Mouse (Mus musculus) limb, embryonic 14.5 days (tissue): ENCODE results near the gene Gnat1. TPM values are rescaled to one million over a fixed set of nuclear protein-coding genes. Genes with fewer than 3 reads are reported as not detected.

ENCODE experiments used
- ATAC-seq: fragments of 200-750 bp; cut with Nextera tagmentation; 2 replicates; pipeline ENCODE4 v1.8.0; 2017; ENCODE audit warnings: low read depth, moderate number of reproducible peaks, moderate TSS enrichment; ENCODE audit not compliant: low FRiP score
- DNase-seq: peaks from one replicate; pipeline ENCODE4 v3.0.0-alpha.2; 2015; ENCODE audit warnings: low spot score
- H3K27ac ChIP-seq: fragments of 300-500 bp; sonication (generic); replicated peaks from 2 replicates; pipeline ENCODE4 v1.5.1; 2014; ENCODE audit warnings: low read depth, mild to moderate bottlenecking, low read length, moderate library complexity, mixed read lengths
- H3K27me3 ChIP-seq: fragments of 300-500 bp; sonication (generic); 2 replicates; pipeline ENCODE4 v1.6.1; 2014; ENCODE audit warnings: low read length, mixed read lengths; ENCODE audit not compliant: control insufficient read depth, insufficient read depth
- H3K36me3 ChIP-seq: fragments of 300-500 bp; sonication (generic); 2 replicates; pipeline ENCODE4 v1.6.1; 2014; ENCODE audit warnings: mild to moderate bottlenecking, low read length, moderate library complexity, mixed read lengths; ENCODE audit not compliant: control insufficient read depth, insufficient read depth
- H3K4me1 ChIP-seq: fragments of 300-500 bp; sonication (generic); 2 replicates; pipeline ENCODE4 v1.6.1; 2014; ENCODE audit warnings: antibody characterized with exemption, low read length, mixed read lengths; ENCODE audit not compliant: control insufficient read depth, insufficient read depth
- H3K4me2 ChIP-seq: fragments of 300-500 bp; sonication (generic); replicated peaks from 2 replicates; pipeline ENCODE4 v1.6.1; 2014; ENCODE audit warnings: low read depth, mild to moderate bottlenecking, low read length, moderate library complexity; ENCODE audit not compliant: severe bottlenecking
- H3K4me3 ChIP-seq: fragments of 300-500 bp; sonication (generic); replicated peaks from 2 replicates; pipeline ENCODE4 v1.5.1; 2014; ENCODE audit warnings: low read length
- H3K9ac ChIP-seq: fragments of 300-500 bp; sonication (generic); 2 replicates; pipeline ENCODE4 v1.6.1; 2014; ENCODE audit warnings: mild to moderate bottlenecking, low read depth, low read length, moderate library complexity; ENCODE audit not compliant: severe bottlenecking
- H3K9me3 ChIP-seq: fragments of 300-500 bp; sonication (generic); 2 replicates; pipeline ENCODE4 v1.6.1; 2016; ENCODE audit warnings: low read length; ENCODE audit not compliant: control insufficient read depth
- POLR2A ChIP-seq: fragments of 200-500 bp; IDR thresholded peaks from 2 replicates; pipeline ENCODE4 v1.8.0; 2012; ENCODE audit warnings: inconsistent platforms, mild to moderate bottlenecking, moderate library complexity, borderline replicate concordance; ENCODE audit not compliant: insufficient read depth, insufficient read length; ENCODE audit errors: extremely low read depth
- WGBS: fragments of 180-500 bp; shearing (Covaris S2); extraction: QIAGEN DNeasy Blood & Tissue Kit; methylation state at CpG from one replicate; pipeline ENCODE4 v1.1.7; 2014; 5-methylcytosine and 5-hydroxymethylcytosine counted together
- polyA plus RNA-seq, 2 experiments: library from polyadenylated mRNA; depleted of rRNA in 1 of 2; stranded (reverse) in 1 of 2; unstranded in 1 of 2; fragments of >200 nt; fragmentation: Nextera tagmentation in 1 of 2; extraction: Ambion mirVana in 1 of 2; gene quantifications; 2 replicates each; pipeline versions ENCODE4 v1.2.1 to v1.2.3; 2012 to 2014

Gnat1 gene
- polyA plus RNA-seq, 2 experiments = 0.28 to 0.55 TPM

GRCm38 (mm10) chr9:107665308-107665707 is 14.2 kb downstream of the Gnat1 start:
- peaks cover 4% of the 10 kb centered on the region; the same call in 1 of the 2 replicates for H3K27me3 ChIP-seq

DNA sequence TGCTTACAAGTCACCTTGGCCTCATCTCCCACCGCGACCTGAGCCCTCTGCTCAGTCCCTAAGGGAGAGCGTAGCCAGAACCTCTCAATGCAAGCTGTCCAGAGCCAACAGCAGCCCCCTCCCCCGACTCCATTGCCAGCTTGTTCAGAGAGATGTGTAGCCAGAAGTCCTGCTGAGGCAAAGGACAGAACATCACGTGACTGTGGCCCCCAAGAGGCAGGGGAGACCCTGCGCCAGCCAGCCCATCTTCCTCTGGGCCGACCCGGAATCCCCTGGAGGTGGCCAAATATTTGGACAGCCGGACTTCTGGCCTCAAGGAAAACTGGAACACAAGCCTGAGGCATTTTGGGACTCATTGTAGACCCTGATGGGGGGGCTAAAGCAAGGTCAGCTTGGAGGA is 16.0 kb downstream of the Gnat1 start:
- H3K4me3 ChIP-seq = no peak overlapping the region
- H3K27ac ChIP-seq = no peak overlapping the region
- peaks cover 4% of the 10 kb centered on the region; the same call in 1 of the 2 replicates for H3K27me3 ChIP-seq
- TF ChIP-seq POLR2A = no peak
- ATAC-seq = no peak
- H3K9ac ChIP-seq = no peak overlapping the region
- H3K4me1 ChIP-seq = peaks cover 8% of the 10 kb centered on the region
- DNase-seq = no peak
- no peaks in the 10 kb centered on the region for H3K9me3 ChIP-seq
- H3K36me3 ChIP-seq = no peaks in the 10 kb centered on the region
- no peak overlapping the region for H3K4me2 ChIP-seq
- WGBS = 69% methylated on average over 9 of the region's 9 CpGs

More at GRCm38 (mm10) chr9:107665308-107665707, 14.2 kb downstream of the Gnat1 start:
- DNase-seq = no peak
- Histone ChIP-seq H3K4me3 (no peak overlapping the region), H3K36me3 (no peaks in the 10 kb centered on the region), H3K9ac (no peak overlapping the region), H3K4me1 (peaks cover 8% of the 10 kb centered on the region), H3K4me2 (no peak overlapping the region), H3K9me3 (no peaks in the 10 kb centered on the region), H3K27ac (no peak overlapping the region)
- no peak for ATAC-seq
- TF ChIP-seq POLR2A = no peak
- 86% methylated on average over 7 of the region's 7 CpGs for WGBS

DNA sequence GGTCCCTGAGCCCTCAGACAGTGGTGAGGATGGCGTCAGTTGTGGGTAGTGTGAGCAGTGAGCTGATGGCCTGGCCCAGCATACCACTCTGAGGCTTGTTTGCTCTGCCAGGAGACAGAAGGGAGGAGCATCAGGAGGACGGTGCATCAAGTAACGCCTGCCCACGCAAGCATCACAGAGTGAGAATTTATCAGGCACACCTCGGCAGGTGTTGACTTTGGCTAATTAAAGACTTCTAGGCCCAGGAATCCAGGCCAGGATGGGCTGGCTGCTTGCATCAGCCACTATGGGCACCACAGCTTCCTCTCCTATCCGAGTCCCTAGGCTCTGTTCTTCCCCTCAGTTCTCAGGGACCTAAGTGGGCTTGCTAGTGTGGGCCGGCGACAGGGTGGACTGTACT is 17.2 kb downstream of the Gnat1 start:
- Histone ChIP-seq H3K9ac (no peak overlapping the region), H3K36me3 (no peaks in the 10 kb centered on the region), H3K4me1 (peaks cover 8% of the 10 kb centered on the region), H3K9me3 (no peaks in the 10 kb centered on the region), H3K27me3 (peaks cover 4% of the 10 kb centered on the region; the same call in 1 of the 2 replicates), H3K27ac (no peak overlapping the region), H3K4me3 (no peak overlapping the region), H3K4me2 (no peak overlapping the region)
- ATAC-seq = no peak
- 73% methylated on average over 8 of the region's 8 CpGs for WGBS
- no peak for TF ChIP-seq POLR2A
- DNase-seq = no peak

- Histone ChIP-seq H3K9me3 (no peaks in the 10 kb centered on the region), H3K36me3 (no peaks in the 10 kb centered on the region), H3K4me1 (no peaks in the 10 kb centered on the region), H3K9ac (no peak overlapping the region), H3K4me2 (no peak overlapping the region), H3K27ac (no peak overlapping the region), H3K27me3 (no peaks in the 10 kb centered on the region; the same call in 1 of the 2 replicates), H3K4me3 (no peak overlapping the region)
- TF ChIP-seq POLR2A = no peak
- 55% methylated on average over 3 of the region's 3 CpGs for WGBS
- no peak for DNase-seq
- no peak for ATAC-seq
Measured at GRCm38 (mm10) chr9:107660777-107661176, 18.7 kb downstream of the Gnat1 start.

DNA sequence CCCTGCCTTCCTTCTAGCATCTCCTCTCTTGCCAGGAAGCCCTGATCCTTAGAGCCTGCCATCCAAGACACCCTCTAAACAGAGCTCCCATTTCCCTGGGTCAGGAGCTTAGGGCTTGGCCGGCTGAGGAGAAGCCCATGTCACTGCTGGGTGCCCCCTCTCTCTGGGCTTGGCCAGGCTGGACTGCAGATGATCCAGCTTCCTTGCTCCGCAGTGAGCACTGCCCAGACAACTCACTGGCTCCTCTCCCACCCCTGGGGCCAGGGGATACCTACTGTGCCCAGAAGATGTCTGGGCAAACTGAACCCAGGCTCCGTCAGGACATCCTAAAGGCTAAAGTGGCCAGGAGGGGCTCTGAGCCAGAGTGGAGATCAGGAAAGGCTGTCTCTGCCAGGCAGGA is 19.6 kb downstream of the Gnat1 start:
- H3K9me3 ChIP-seq = no peaks in the 10 kb centered on the region
- no peaks in the 10 kb centered on the region for H3K27me3 ChIP-seq
- TF ChIP-seq POLR2A = no peak
- H3K27ac ChIP-seq = no peak overlapping the region
- ATAC-seq (no peak), DNase-seq (no peak)
- H3K4me1 ChIP-seq = no peaks in the 10 kb centered on the region
- WGBS = 86% methylated on average over 3 of the region's 3 CpGs
- peak overlapping the region; percentile 21; the same call in 1 of the 2 replicates for H3K9ac ChIP-seq
- H3K4me3 ChIP-seq = no peak overlapping the region
- H3K4me2 ChIP-seq = no peak overlapping the region
- no peaks in the 10 kb centered on the region for H3K36me3 ChIP-seq

DNA sequence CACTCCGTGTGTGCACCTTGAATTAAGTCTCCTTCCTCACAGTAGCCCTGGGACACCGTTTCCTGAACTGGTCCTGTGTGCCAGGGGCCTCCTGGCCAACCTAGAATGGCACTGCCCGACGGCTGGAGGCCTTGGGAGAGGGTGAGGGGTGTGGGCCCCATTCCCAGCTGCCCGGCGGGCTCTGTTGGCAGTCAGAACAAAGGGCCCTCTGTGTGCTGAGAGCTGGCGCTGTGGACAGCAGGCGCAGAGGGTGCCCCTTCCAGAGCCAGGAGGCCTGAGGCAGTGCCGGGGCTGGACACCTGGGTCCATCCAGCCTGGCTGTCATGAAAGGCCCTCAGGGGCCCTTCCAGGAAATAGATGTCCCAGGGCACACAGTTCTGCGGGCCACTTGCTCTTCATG is 20.0 kb downstream of the Gnat1 start:
- DNase-seq (no peak), ATAC-seq (0 out of 2 replicates have a peak, but pooled peaks have one; percentile 27)
- peak overlapping the region; percentile 21; the same call in 1 of the 2 replicates for H3K9ac ChIP-seq
- no peak overlapping the region for H3K27ac ChIP-seq
- no peaks in the 10 kb centered on the region for H3K9me3 ChIP-seq
- H3K4me2 ChIP-seq = no peak overlapping the region
- 78% methylated on average over 8 of the region's 10 CpGs for WGBS
- no peaks in the 10 kb centered on the region for H3K36me3 ChIP-seq
- no peaks in the 10 kb centered on the region for H3K4me1 ChIP-seq
- H3K4me3 ChIP-seq = no peak overlapping the region
- no peak for TF ChIP-seq POLR2A
- no peaks in the 10 kb centered on the region for H3K27me3 ChIP-seq
